Mouse (Mus musculus) small intestine, adult 10 weeks (tissue): ENCODE data around the gene Ddx17. TPM values are rescaled to one million over a fixed set of nuclear protein-coding genes. Genes with fewer than 3 reads are reported as not detected.

Experiments used
- polyA plus RNA-seq: library from polyadenylated mRNA; stranded (reverse); fragments of 350-450 nt; fragmentation: Illumina TruSeq; extraction: RNeasy Lipid Tissue Mini Kit (QIAGEN cat#74804); gene quantifications from one replicate; pipeline ENCODE4 v1.2.3, GENCODE M21; 2014; ENCODE audit warnings: low replicate concordance

Gene Ddx17
- 274 TPM for polyA plus RNA-seq

DNA sequence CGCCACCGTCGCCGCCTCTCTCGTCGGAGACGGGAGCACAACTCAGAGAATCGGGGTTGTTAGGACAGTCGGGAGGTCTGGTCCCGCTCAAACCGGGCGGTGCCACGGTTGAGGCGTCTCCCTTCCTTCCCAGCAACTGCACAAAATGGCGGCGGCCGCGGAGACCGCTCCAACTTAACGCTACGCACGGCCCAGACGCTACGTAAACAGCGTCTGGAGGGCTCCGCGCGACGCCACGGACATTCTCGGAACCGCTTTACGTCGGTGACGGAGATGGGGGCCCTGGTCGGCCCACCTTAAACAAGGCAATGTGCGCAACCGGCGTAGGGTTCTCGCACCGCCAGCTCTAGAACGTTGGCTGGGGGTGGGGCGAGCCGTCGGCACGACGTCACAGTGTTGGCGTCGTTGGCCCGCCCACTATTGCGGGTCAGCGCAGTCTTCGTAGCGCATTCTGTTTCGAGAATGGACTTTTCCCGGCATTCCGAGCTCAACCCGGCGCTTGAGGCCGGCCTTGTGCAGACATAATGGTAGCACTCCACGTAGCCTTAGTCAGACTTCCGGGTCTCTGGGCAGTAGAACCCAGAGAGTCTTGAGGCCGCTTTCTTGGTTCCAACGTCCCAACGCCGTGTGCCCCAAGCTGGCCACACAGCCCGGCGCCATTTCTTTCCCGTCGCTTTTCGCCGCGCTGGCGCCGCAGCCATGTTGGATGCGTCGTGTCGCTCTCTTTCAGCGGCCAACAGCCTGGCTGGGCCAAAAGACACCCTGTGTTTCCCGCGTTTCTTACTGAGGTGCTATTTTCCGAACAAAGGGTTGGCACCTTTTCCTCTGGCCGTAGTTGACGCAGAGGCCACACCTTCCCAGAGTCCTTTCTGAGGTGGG, at the start of gene Ddx17:
Ddx17 (minus strand) TSS at position 332 of the 879 bp plus-strand sequence.

DNA sequence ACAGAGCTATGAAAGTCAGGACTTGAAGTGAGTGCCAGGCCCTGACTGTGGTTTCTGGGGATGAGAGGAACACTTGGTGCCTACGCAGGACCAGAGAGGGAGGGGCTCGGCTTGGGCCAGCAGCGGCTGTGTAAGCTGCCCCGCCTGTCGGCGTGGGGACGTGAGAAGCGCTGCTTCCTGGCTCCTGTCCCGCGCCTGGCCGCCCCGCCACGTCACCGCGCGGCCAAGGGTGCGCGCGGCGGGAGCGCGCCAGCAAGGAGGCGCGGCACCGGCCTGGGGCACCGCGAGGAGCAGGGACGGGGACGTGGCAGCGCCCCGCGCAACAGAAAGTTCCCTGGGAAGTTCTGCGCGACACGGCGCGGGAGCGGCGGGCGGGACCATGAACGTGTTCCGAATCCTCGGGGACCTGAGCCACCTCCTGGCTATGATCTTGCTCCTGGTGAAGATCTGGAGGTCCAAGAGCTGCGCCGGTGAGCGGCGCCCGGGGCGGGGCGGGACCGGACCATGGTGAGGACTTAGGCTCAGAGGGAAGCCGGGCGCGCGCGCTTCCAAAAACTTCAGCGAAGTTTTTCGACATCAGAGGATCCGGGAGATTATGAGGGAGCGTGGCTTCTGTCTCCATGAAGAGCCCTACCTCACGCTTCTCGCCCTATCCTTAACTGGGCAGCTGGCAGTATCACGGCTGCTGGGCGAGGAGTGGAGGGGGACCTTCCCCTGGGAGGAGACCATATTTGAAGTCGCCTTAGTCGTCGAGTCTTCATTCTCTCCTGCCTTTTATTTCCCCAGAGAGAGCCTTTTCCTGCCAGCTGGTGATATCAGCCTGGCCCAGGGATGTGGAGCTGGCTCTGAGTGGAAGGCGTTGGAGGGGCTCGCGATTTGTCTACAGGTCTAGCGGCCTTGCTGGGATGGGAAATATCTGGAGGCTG, 30.1 kb downstream of the Ddx17 start, which contains the start of gene Kdelr3:
Kdelr3 (plus strand) TSS at position 241 of the 926 bp plus-strand sequence.

DNA sequence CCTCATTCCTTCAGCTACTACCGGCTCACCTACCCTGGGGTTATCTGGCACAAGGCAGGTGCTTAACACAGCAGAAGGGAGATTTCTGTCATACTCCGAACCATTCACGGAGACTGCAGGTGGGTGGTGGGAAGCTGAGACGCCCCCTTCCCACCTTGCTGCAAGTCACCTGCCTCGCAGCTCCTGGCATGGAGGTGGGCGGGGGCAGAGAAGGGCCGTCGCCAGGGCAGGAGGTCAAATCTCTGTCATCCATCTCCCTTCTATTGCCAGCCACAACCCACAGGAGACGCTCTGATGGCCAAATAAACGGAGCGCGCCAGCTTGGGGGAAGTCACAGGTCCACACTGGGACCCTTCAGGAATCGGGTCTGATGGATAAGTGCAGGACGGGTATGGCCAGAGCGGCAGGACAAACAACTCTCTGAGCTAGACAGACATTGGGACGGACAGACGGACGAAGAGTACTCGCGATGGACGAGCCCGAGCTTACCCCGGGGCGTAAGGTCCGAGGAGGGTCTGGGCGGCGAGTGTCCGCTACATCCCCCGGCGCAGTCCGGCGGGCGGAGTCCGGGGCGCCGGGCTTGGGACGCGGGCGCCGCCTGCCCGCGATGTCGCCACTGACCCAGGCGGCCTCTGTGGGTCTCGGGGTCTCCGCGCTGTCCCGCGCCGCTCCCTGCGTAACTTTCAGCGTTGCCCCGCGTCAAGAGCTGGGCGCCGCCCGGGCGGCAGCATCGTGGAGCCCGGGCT, 41.7 kb downstream of the Ddx17 start, which contains the start of gene Kcnj4:
Kcnj4 (minus strand) TSS at position 535 of the 746 bp plus-strand sequence.

Other genes with a start within 250 kb of the Ddx17 start
- 0.22 TPM for gene Pla2g6, start 218.4 kb downstream of the Ddx17 start, polyA plus RNA-seq
- 1.4 TPM for gene Maff, start 200.1 kb downstream of the Ddx17 start, polyA plus RNA-seq
- 5.6 TPM for gene Tmem184b, start 143.2 kb downstream of the Ddx17 start, polyA plus RNA-seq
- 4.5 TPM for gene Csnk1e, start 91.2 kb downstream of the Ddx17 start, polyA plus RNA-seq
- not detected for gene Kcnj4, start 41.5 kb downstream of the Ddx17 start, polyA plus RNA-seq
- gene Kdelr3, start 30.3 kb downstream of the Ddx17 start, polyA plus RNA-seq: 6.1 TPM
- not detected for gene Dmc1, start 58.4 kb upstream of the Ddx17 start, polyA plus RNA-seq
- 0.63 TPM for gene Fam227a, start 112.2 kb upstream of the Ddx17 start, polyA plus RNA-seq
- 0.52 TPM for gene Cby1, start 112.5 kb upstream of the Ddx17 start, polyA plus RNA-seq
- 369 TPM for gene Tomm22, start 124.1 kb upstream of the Ddx17 start, polyA plus RNA-seq
- gene Josd1, start 141.2 kb upstream of the Ddx17 start, polyA plus RNA-seq: 10.2 TPM
- 0.63 TPM for gene Gtpbp1, start 144.1 kb upstream of the Ddx17 start, polyA plus RNA-seq
- gene Sun2, start 195.8 kb upstream of the Ddx17 start, polyA plus RNA-seq: 1.5 TPM
- 0.59 TPM for gene Dnal4, start 231.1 kb upstream of the Ddx17 start, polyA plus RNA-seq